Mouse (Mus musculus) kidney, embryonic 14.5 days (tissue): Measurements from ENCODE around the gene Rpa2. TPM values are rescaled to one million over a fixed set of nuclear protein-coding genes. Genes with fewer than 3 reads are reported as not detected.
"Not testable (repeated sequence)": the region's sequence is repeated elsewhere in the genome, so short reads cannot be mapped to it uniquely, and the experiment has no call there.

Experiments used
- ATAC-seq: fragments of 200-750 bp; cut with Nextera tagmentation; 2 replicates; pipeline ENCODE4 v1.8.0; 2017; ENCODE audit warnings: moderate number of reproducible peaks, mild to moderate bottlenecking, moderate TSS enrichment, moderate library complexity; ENCODE audit not compliant: low FRiP score, low TSS enrichment
- H3K27ac ChIP-seq: fragments of 300-500 bp; sonication (generic); 2 replicates; pipeline ENCODE4 v1.5.1; 2014; ENCODE audit warnings: low read depth, mild to moderate bottlenecking, low read length, moderate library complexity, mixed read lengths
- H3K27me3 ChIP-seq: fragments of 300-500 bp; sonication (generic); 2 replicates; pipeline ENCODE4 v1.6.1; 2014; ENCODE audit warnings: mild to moderate bottlenecking, low read length; ENCODE audit not compliant: control insufficient read depth, insufficient read depth
- H3K36me3 ChIP-seq: fragments of 300-500 bp; sonication (generic); 2 replicates; pipeline ENCODE4 v1.6.1; 2014; ENCODE audit warnings: low read length, mixed read lengths; ENCODE audit not compliant: control insufficient read depth, insufficient read depth
- H3K4me1 ChIP-seq: fragments of 300-500 bp; sonication (generic); 2 replicates; pipeline ENCODE4 v1.6.1; 2014; ENCODE audit warnings: low read length, mixed read lengths; ENCODE audit not compliant: control insufficient read depth, insufficient read depth
- H3K4me2 ChIP-seq: fragments of 300-500 bp; sonication (generic); replicated peaks from 2 replicates; pipeline ENCODE4 v1.6.1; 2014; ENCODE audit warnings: low read depth, mild to moderate bottlenecking, low read length
- H3K4me3 ChIP-seq: fragments of 300-500 bp; sonication (generic); 2 replicates; pipeline ENCODE4 v1.5.1; 2014; ENCODE audit warnings: mild to moderate bottlenecking, low read length
- H3K9ac ChIP-seq: fragments of 300-500 bp; sonication (generic); 2 replicates; pipeline ENCODE4 v1.6.1; 2014; ENCODE audit warnings: low read depth, mild to moderate bottlenecking, low read length, moderate library complexity
- H3K9me3 ChIP-seq: fragments of 300-500 bp; sonication (generic); 2 replicates; pipeline ENCODE4 v1.6.1; 2016; ENCODE audit warnings: low read length; ENCODE audit not compliant: control insufficient read depth
- WGBS: fragments of 180-500 bp; shearing (Covaris S2); extraction: QIAGEN DNeasy Blood & Tissue Kit; methylation state at CpG from one replicate; pipeline ENCODE4 v1.1.7; 2014; 5-methylcytosine and 5-hydroxymethylcytosine counted together
- polyA plus RNA-seq: library from polyadenylated mRNA; unstranded; fragments of >200 nt; fragmentation: Nextera tagmentation; extraction: Ambion mirVana; gene quantifications from 2 replicates; pipeline ENCODE4 v1.2.1, GENCODE M21; 2014

Rpa2 gene
- polyA plus RNA-seq, 1 experiment from 2014 or later, result 124 TPM

GRCm38 (mm10) chr4:132797461-132797860 is 29.3 kb downstream of the Rpa2 start:
- ATAC-seq, result no peak
- H3K27me3 ChIP-seq, result peaks cover 4% of the 10 kb centered on the region; the same call in 1 of the 2 replicates
- H3K4me2 ChIP-seq, result no peak overlapping the region
- 76% methylated on average over 1 of the region's 1 CpGs for WGBS
- H3K4me3 ChIP-seq, result no peak overlapping the region
- no peaks in the 10 kb centered on the region for H3K9me3 ChIP-seq
- no peak overlapping the region for H3K9ac ChIP-seq
- H3K27ac ChIP-seq, result no peak overlapping the region
- H3K4me1 ChIP-seq, result peaks cover 5% of the 10 kb centered on the region; the same call in 1 of the 2 replicates
- no peaks in the 10 kb centered on the region for H3K36me3 ChIP-seq

DNA sequence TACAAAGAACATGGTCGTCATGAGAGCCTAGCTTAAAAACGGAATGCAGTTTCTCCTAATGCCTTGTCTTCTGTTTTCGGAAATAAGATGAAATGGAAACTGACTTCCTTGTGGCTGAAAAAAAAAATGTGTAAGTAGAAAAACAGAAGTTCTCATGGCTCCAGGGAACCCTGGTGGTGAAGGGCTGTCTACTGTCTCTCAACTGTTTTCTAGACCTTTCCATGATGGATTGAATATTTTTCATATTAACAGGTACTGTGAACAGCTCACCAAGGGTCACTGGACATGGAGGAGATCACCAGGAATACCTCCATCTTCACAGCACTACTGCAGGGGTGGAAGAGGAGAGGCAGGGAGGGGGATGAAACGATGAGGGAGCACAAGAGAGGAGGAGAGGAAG is 29.9 kb downstream of the Rpa2 start:
- Histone ChIP-seq H3K36me3 (no peaks in the 10 kb centered on the region), H3K4me2 (no peak overlapping the region), H3K4me3 (no peak overlapping the region), H3K9ac (no peak overlapping the region), H3K4me1 (peaks cover 5% of the 10 kb centered on the region; the same call in 1 of the 2 replicates), H3K27ac (no peak overlapping the region), H3K9me3 (no peaks in the 10 kb centered on the region), H3K27me3 (peaks cover 4% of the 10 kb centered on the region; the same call in 1 of the 2 replicates)
- no peak for ATAC-seq
- 66% methylated on average over 4 of the region's 4 CpGs for WGBS

- not testable (repeated sequence) for H3K4me3 ChIP-seq, H3K9ac ChIP-seq, H3K36me3 ChIP-seq, H3K4me1 ChIP-seq, H3K4me2 ChIP-seq, H3K9me3 ChIP-seq, H3K27me3 ChIP-seq, H3K27ac ChIP-seq, ATAC-seq
- 81% methylated on average over 3 of the region's 3 CpGs for WGBS
These were observed 30.5 kb downstream of the Rpa2 start for GRCm38 (mm10) chr4:132798666-132799065.

GRCm38 (mm10) chr4:132799845-132800244 is 31.7 kb downstream of the Rpa2 start:
- Histone ChIP-seq H3K27me3 (peaks cover 2% of the 10 kb centered on the region; the same call in 1 of the 2 replicates), H3K4me1 (peaks cover 5% of the 10 kb centered on the region; the same call in 1 of the 2 replicates), H3K9me3 (no peaks in the 10 kb centered on the region), H3K9ac (no peak overlapping the region), H3K36me3 (no peaks in the 10 kb centered on the region), H3K4me2 (no peak overlapping the region), H3K4me3 (no peak overlapping the region), H3K27ac (no peak overlapping the region)
- 87% methylated on average over 4 of the region's 4 CpGs for WGBS
- ATAC-seq, result no peak

- H3K9me3 ChIP-seq, result no peaks in the 10 kb centered on the region
- H3K9ac ChIP-seq, result no peak overlapping the region
- H3K27ac ChIP-seq, result no peak overlapping the region
- 88% methylated on average over 18 of the region's 18 CpGs for WGBS
- H3K4me1 ChIP-seq, result no peaks in the 10 kb centered on the region
- H3K36me3 ChIP-seq, result no peaks in the 10 kb centered on the region
- H3K27me3 ChIP-seq, result no peaks in the 10 kb centered on the region
- no peak overlapping the region for H3K4me3 ChIP-seq
- ATAC-seq, result no peak
- no peak overlapping the region for H3K4me2 ChIP-seq
These were observed 33.3 kb downstream of the Rpa2 start for GRCm38 (mm10) chr4:132801176-132802077.

DNA sequence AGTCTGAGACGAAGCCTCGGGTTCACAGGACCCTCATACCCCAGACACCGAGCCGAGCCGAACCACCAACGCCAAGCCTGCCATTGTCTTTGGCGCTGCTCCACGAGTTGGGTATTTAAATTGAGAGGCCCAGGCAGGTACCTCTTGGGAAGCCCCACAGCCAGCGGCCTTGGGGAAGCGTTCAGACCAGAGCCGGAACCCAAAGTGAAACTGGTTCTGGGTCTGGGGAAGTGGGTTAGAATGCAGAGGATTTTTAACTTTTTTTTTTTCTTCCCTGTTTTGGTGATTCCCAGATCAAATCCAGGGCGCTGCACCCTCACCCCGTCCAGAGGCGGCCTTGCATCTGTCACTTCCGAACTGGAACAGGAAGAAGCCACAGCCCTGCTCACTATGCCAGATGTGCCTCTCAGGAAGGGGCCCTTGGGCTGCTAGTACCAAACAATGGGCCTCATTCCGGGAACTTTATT is 34.1 kb downstream of the Rpa2 start:
- 70% methylated on average over 16 of the region's 16 CpGs for WGBS

GRCm38 (mm10) chr4:132803212-132803611 is 35.1 kb downstream of the Rpa2 start:
- no peaks in the 10 kb centered on the region for H3K36me3 ChIP-seq
- H3K4me2 ChIP-seq, result no peak overlapping the region
- no peaks in the 10 kb centered on the region for H3K4me1 ChIP-seq
- no peaks in the 10 kb centered on the region for H3K9me3 ChIP-seq
- H3K4me3 ChIP-seq, result no peak overlapping the region
- no peak overlapping the region for H3K9ac ChIP-seq
- H3K27me3 ChIP-seq, result no peaks in the 10 kb centered on the region
- WGBS, result 87% methylated on average over 5 of the region's 5 CpGs
- no peak for ATAC-seq
- H3K27ac ChIP-seq, result no peak overlapping the region

More for the DNA sequence above, 34.1 kb downstream of the Rpa2 start:
- Histone ChIP-seq H3K27ac (no peak overlapping the region), H3K36me3 (no peaks in the 10 kb centered on the region), H3K4me3 (no peak overlapping the region), H3K9ac (no peak overlapping the region), H3K9me3 (no peaks in the 10 kb centered on the region), H3K4me1 (no peaks in the 10 kb centered on the region), H3K27me3 (no peaks in the 10 kb centered on the region), H3K4me2 (no peak overlapping the region)
- ATAC-seq, result no peak

DNA sequence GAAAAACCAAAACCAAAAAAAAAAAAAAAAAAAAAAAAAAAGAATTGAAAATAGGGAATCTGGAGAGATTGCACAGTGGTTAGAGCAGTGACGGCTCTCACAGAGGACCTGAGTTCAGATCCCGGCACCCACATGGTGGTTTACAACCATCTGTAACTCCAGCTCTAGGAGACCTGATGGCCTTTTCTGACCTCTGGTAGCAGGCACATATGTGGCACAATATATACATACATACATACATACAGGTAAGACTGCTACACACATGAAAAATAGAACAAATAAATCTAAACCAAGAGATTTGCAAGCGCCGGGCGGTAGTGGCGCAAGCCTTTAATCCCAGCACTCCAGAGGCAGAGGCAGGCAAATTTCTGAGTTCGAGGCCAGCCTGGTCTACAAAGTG is 35.7 kb downstream of the Rpa2 start:
- 96% methylated on average over 7 of the region's 7 CpGs for WGBS
- Histone ChIP-seq H3K4me1 (no peaks in the 10 kb centered on the region), H3K4me2 (no peak overlapping the region), H3K27ac (no peak overlapping the region), H3K27me3 (no peaks in the 10 kb centered on the region), H3K4me3 (no peak overlapping the region), H3K9me3 (no peaks in the 10 kb centered on the region), H3K36me3 (no peaks in the 10 kb centered on the region), H3K9ac (no peak overlapping the region)
- no peak for ATAC-seq

GRCm38 (mm10) chr4:132804331-132804730 is 36.2 kb downstream of the Rpa2 start:
- Histone ChIP-seq H3K4me2 (no peak overlapping the region), H3K9ac (no peak overlapping the region), H3K27me3 (no peaks in the 10 kb centered on the region), H3K4me1 (no peaks in the 10 kb centered on the region), H3K36me3 (no peaks in the 10 kb centered on the region), H3K9me3 (no peaks in the 10 kb centered on the region), H3K27ac (no peak overlapping the region), H3K4me3 (no peak overlapping the region)
- no peak for ATAC-seq
- 90% methylated on average over 6 of the region's 6 CpGs for WGBS
